Comparison of ENCODE assay signal across 25 mouse cellular contexts in genomic region chr7:130303464-130303863, GRCm38 (mm10).
DNase-seq lines count a peak whose midpoint lies in the region; ATAC-seq and TF ChIP-seq lines count a peak whose summit lies in the region.
"Had no signal": no experiment of that assay in that cellular context is flagged by ENCODE, and none has a peak within 500 bp of the region (broad histone marks: within the 10 kb centered on the region; RNA-seq: fewer than 3 reads in every experiment).

No protein-coding gene starts in this region.

- H3K4me3 ChIP-seq in layer of hippocampus, adult 2 months = no peak overlapping the region
- no peak overlapping the region for H3K4me3 ChIP-seq in embryonic facial prominence, embryonic 15.5 days (replicated peaks)
- H3K4me3 ChIP-seq: forebrain, embryonic 10.5 days; forebrain, embryonic 13.5 days; gastrocnemius, adult 2 months; hindbrain, embryonic 12.5 days; intestine, embryonic 15.5 days had no signal

- DNase-seq in adrenal gland, postnatal 36 days = peak; percentile 15 to 43
- DNase-seq in adrenal gland, postnatal 4 days (ENCODE audit: low spot score in 2 of 2) = no peak
- DNase-seq in layer of hippocampus, adult 2 months (ENCODE audit: low spot score in 2 of 2) = no peak
- DNase-seq in layer of hippocampus, adult 9-11 months = no peak
- peak; percentile 27 for DNase-seq in retina, postnatal 1 day
- DNase-seq in left cerebral cortex, postnatal 14 days (ENCODE audit: low spot score in 2 of 2) = no peak
- no peak for DNase-seq in Muller cell, postnatal 12 days (ENCODE audit: inconsistent ontology term)
- DNase-seq: cerebellum, adult 11-12 months; cerebellum, adult 8-10 months; cerebellum, postnatal 10 days; cerebellum, postnatal 36 days; embryo, embryonic 11 days; gastrocnemius, adult 2 months; gastrocnemius, postnatal 14 days; heart, adult 11 months had no signal

- TF ChIP-seq CTCF in layer of hippocampus, adult 2 months (conservative IDR thresholded peaks at IDR 0.05) = no peak

- H3K9me3 ChIP-seq in embryonic facial prominence, embryonic 15.5 days (replicated peaks) = no peaks in the 10 kb centered on the region
- H3K9me3 ChIP-seq: forebrain, embryonic 10.5 days; forebrain, embryonic 13.5 days; hindbrain, embryonic 12.5 days; intestine, embryonic 15.5 days had no signal

- no peak overlapping the region for H3K9ac ChIP-seq in embryonic facial prominence, embryonic 15.5 days
- H3K9ac ChIP-seq: forebrain, embryonic 13.5 days; hindbrain, embryonic 12.5 days; intestine, embryonic 15.5 days had no signal

- peak; percentile 40; the same call in 1 of the 2 replicates for ATAC-seq in embryonic facial prominence, embryonic 15.5 days (ENCODE audit: insufficient number of reproducible peaks, low FRiP score, low TSS enrichment, low read depth)
- ATAC-seq: activated CD4-positive, CD25-positive, alpha-beta regulatory T cell, adult 4 months; CD4-positive, CD25-positive, alpha-beta regulatory T cell, adult 4 months; forebrain, embryonic 13.5 days; forebrain, embryonic 16.5 days; hindbrain, embryonic 16.5 days; intestine, embryonic 15.5 days had no signal

- H3K4me2 ChIP-seq in embryonic facial prominence, embryonic 15.5 days (replicated peaks) = no peak overlapping the region
- H3K4me2 ChIP-seq: forebrain, embryonic 13.5 days; heart, embryonic 11.5 days; hindbrain, embryonic 12.5 days; intestine, embryonic 15.5 days had no signal

- 26% methylated on average over 8 of the region's 8 CpGs for WGBS in embryonic facial prominence, embryonic 15.5 days

- peaks cover 30% of the 10 kb centered on the region for H3K4me1 ChIP-seq in embryonic facial prominence, embryonic 15.5 days
- H3K4me1 ChIP-seq: forebrain, embryonic 13.5 days; hindbrain, embryonic 12.5 days had no signal

- intact Hi-C loops in left cerebral cortex, postnatal 14 days (cut with DNase I) = no loop called here

- no peaks in the 10 kb centered on the region for H3K36me3 ChIP-seq in embryonic facial prominence, embryonic 15.5 days
- H3K36me3 ChIP-seq: forebrain, embryonic 10.5 days; hindbrain, embryonic 12.5 days; intestine, embryonic 15.5 days had no signal

- peak overlapping the region; percentile 33 for H3K27ac ChIP-seq in layer of hippocampus, adult 2 months
- peak overlapping the region; percentile 73 for H3K27ac ChIP-seq in embryonic facial prominence, embryonic 15.5 days (replicated peaks)
- H3K27ac ChIP-seq: forebrain, embryonic 10.5 days; forebrain, embryonic 13.5 days; gastrocnemius, adult 2 months; hindbrain, embryonic 12.5 days; intestine, embryonic 15.5 days had no signal

- H3K27me3 ChIP-seq in embryonic facial prominence, embryonic 15.5 days = no peaks in the 10 kb centered on the region
- H3K27me3 ChIP-seq: forebrain, embryonic 13.5 days; hindbrain, embryonic 12.5 days; intestine, embryonic 15.5 days had no signal

Comparison
In these comparisons a context has a peak if more than half of its experiments do, and no peak if none do; other contexts are left out.
1. DNase-seq: peak in adrenal gland, postnatal 36 days (2 of 2) and retina, postnatal 1 day (single experiment); none in adrenal gland, postnatal 4 days (0 of 2), layer of hippocampus, adult 2 months (0 of 2), layer of hippocampus, adult 9-11 months (single experiment), left cerebral cortex, postnatal 14 days (0 of 2) and Muller cell, postnatal 12 days (single experiment).